Mouse (Mus musculus) hindbrain, embryonic 14.5 days (tissue): ENCODE results near the gene Prnd. TPM values are rescaled to one million over a fixed set of nuclear protein-coding genes. Genes with fewer than 3 reads are reported as not detected.

Source experiments
- ATAC-seq: fragments of 200-750 bp; cut with Nextera tagmentation; 2 replicates; pipeline ENCODE4 v1.8.0; 2017; ENCODE audit warnings: moderate number of reproducible peaks, mild to moderate bottlenecking, moderate TSS enrichment, moderate library complexity; ENCODE audit not compliant: low FRiP score
- DNase-seq: peaks from one replicate; pipeline ENCODE4 v3.0.0-alpha.2; 2015; ENCODE audit warnings: low spot score
- H3K27ac ChIP-seq: fragments of 300-500 bp; sonication (generic); 2 replicates; pipeline ENCODE4 v1.5.1; 2014; ENCODE audit warnings: mild to moderate bottlenecking, moderate library complexity
- H3K27me3 ChIP-seq: fragments of 300-500 bp; sonication (generic); 2 replicates; pipeline ENCODE4 v1.6.1; 2014; ENCODE audit warnings: mild to moderate bottlenecking, low read length, mixed read lengths; ENCODE audit not compliant: control insufficient read depth, insufficient read depth
- H3K36me3 ChIP-seq: fragments of 300-500 bp; sonication (generic); replicated peaks from 2 replicates; pipeline ENCODE4 v1.6.1; 2014; ENCODE audit not compliant: control insufficient read depth, insufficient read depth
- H3K4me1 ChIP-seq: fragments of 300-500 bp; sonication (generic); replicated peaks from 2 replicates; pipeline ENCODE4 v1.6.1; 2014; ENCODE audit warnings: antibody characterized with exemption, low read length, mixed read lengths; ENCODE audit not compliant: control insufficient read depth, insufficient read depth
- H3K4me2 ChIP-seq: fragments of 300-500 bp; sonication (generic); replicated peaks from 2 replicates; pipeline ENCODE4 v1.6.1; 2014; ENCODE audit warnings: mild to moderate bottlenecking, moderate library complexity
- H3K4me3 ChIP-seq: fragments of 300-500 bp; sonication (generic); replicated peaks from 2 replicates; pipeline ENCODE4 v1.5.1; 2014; ENCODE audit warnings: mild to moderate bottlenecking, low read length
- H3K9ac ChIP-seq: fragments of 300-500 bp; sonication (generic); 2 replicates; pipeline ENCODE4 v1.6.1; 2014
- H3K9me3 ChIP-seq: fragments of 300-500 bp; sonication (generic); 2 replicates; pipeline ENCODE4 v1.6.1; 2016; ENCODE audit warnings: low read length; ENCODE audit not compliant: control insufficient read depth
- whole genome bisulfite sequencing: fragments of 180-500 bp; shearing (Covaris S2); extraction: QIAGEN DNeasy Blood & Tissue Kit; methylation state at CpG from one replicate; pipeline ENCODE4 v1.1.7; 2014; 5-methylcytosine and 5-hydroxymethylcytosine counted together
- polyA plus RNA-seq: library from polyadenylated mRNA; unstranded; fragments of >200 nt; fragmentation: Nextera tagmentation; extraction: Ambion mirVana; gene quantifications from 2 replicates; pipeline ENCODE4 v1.2.1, GENCODE M21; 2014

Prnd gene
- polyA plus RNA-seq = 11.8 and 15.0 TPM in 2 replicates

GRCm38 (mm10) chr2:131950598-131951095, at the start of gene Prnd:
Gene Prnd (plus strand): TSS chr2:131950861.
- no peak within 1 kb of the TSS for H3K4me3 ChIP-seq
- no peaks in the 10 kb centered on the region for H3K36me3 ChIP-seq
- H3K27ac ChIP-seq = no peak within 1 kb of the TSS
- peaks cover 7% of the 10 kb centered on the region; the same call in 1 of the 2 replicates for H3K4me1 ChIP-seq
- no peak within 1 kb of the TSS for H3K4me2 ChIP-seq
- no peak within 1 kb of the TSS for H3K9ac ChIP-seq
- ATAC-seq (no peak), DNase-seq (no peak)
- WGBS = 18% methylated on average over 11 of the region's 11 CpGs
- peaks cover 28% of the 10 kb centered on the region for H3K27me3 ChIP-seq
- no peaks in the 10 kb centered on the region for H3K9me3 ChIP-seq

- H3K9ac ChIP-seq = no peak overlapping the region
- H3K4me2 ChIP-seq = no peak overlapping the region
- H3K4me1 ChIP-seq = no peaks in the 10 kb centered on the region
- no peaks in the 10 kb centered on the region for H3K9me3 ChIP-seq
- no peak overlapping the region for H3K4me3 ChIP-seq
- ATAC-seq (no peak), DNase-seq (no peak)
- no peaks in the 10 kb centered on the region for H3K36me3 ChIP-seq
- no peaks in the 10 kb centered on the region for H3K27me3 ChIP-seq
- H3K27ac ChIP-seq = no peak overlapping the region
- 76% methylated on average over 2 of the region's 3 CpGs for WGBS
Observed at GRCm38 (mm10) chr2:131902423-131902822, 48.2 kb upstream of the Prnd start.

- Histone ChIP-seq H3K27ac (no peak overlapping the region), H3K9ac (no peak overlapping the region), H3K9me3 (no peaks in the 10 kb centered on the region), H3K4me3 (no peak overlapping the region), H3K27me3 (no peaks in the 10 kb centered on the region), H3K4me2 (no peak overlapping the region), H3K36me3 (no peaks in the 10 kb centered on the region), H3K4me1 (no peaks in the 10 kb centered on the region)
- DNase-seq (no peak), ATAC-seq (no peak)
- 55% methylated on average over 8 of the region's 8 CpGs for WGBS
Observed at GRCm38 (mm10) chr2:131902867-131903266, 47.8 kb upstream of the Prnd start.

GRCm38 (mm10) chr2:131905025-131905424, 45.6 kb upstream of the Prnd start:
- DNase-seq = no peak
- no peak overlapping the region for H3K27ac ChIP-seq
- H3K36me3 ChIP-seq = no peaks in the 10 kb centered on the region
- no peak overlapping the region for H3K4me2 ChIP-seq
- H3K27me3 ChIP-seq = no peaks in the 10 kb centered on the region
- 47% methylated on average over 5 of the region's 5 CpGs for WGBS
- H3K9ac ChIP-seq = no peak overlapping the region
- H3K4me3 ChIP-seq = no peak overlapping the region
- ATAC-seq = no peak
- H3K4me1 ChIP-seq = no peaks in the 10 kb centered on the region
- H3K9me3 ChIP-seq = no peaks in the 10 kb centered on the region

- H3K36me3 ChIP-seq = no peaks in the 10 kb centered on the region
- no peak overlapping the region for H3K27ac ChIP-seq
- no peaks in the 10 kb centered on the region for H3K9me3 ChIP-seq
- H3K4me1 ChIP-seq = peaks cover 5% of the 10 kb centered on the region
- no peak overlapping the region for H3K4me3 ChIP-seq
- H3K4me2 ChIP-seq = no peak overlapping the region
- no peak overlapping the region for H3K9ac ChIP-seq
- no peak for ATAC-seq
- WGBS = 87% methylated on average over 6 of the region's 6 CpGs
- DNase-seq = no peak
- H3K27me3 ChIP-seq = no peaks in the 10 kb centered on the region
Observed at GRCm38 (mm10) chr2:131905776-131906175, 44.9 kb upstream of the Prnd start.

- Histone ChIP-seq H3K9ac (no peak overlapping the region), H3K27me3 (no peaks in the 10 kb centered on the region), H3K4me3 (no peak overlapping the region), H3K9me3 (no peaks in the 10 kb centered on the region), H3K4me1 (peaks cover 10% of the 10 kb centered on the region), H3K27ac (no peak overlapping the region), H3K36me3 (no peaks in the 10 kb centered on the region), H3K4me2 (no peak overlapping the region)
- DNase-seq = no peak
- 91% methylated on average over 3 of the region's 3 CpGs for WGBS
- no peak for ATAC-seq
Observed at GRCm38 (mm10) chr2:131906266-131906665, 44.4 kb upstream of the Prnd start.

- 71% methylated on average over 1 of the region's 1 CpGs for WGBS
- DNase-seq = no peak
- ATAC-seq = no peak
- Histone ChIP-seq H3K4me2 (no peak overlapping the region), H3K27me3 (no peaks in the 10 kb centered on the region), H3K36me3 (no peaks in the 10 kb centered on the region), H3K9ac (no peak overlapping the region), H3K27ac (no peak overlapping the region), H3K9me3 (no peaks in the 10 kb centered on the region), H3K4me3 (no peak overlapping the region), H3K4me1 (peaks cover 15% of the 10 kb centered on the region)
Observed at GRCm38 (mm10) chr2:131906846-131907245, 43.8 kb upstream of the Prnd start.

GRCm38 (mm10) chr2:131907311-131907710, 43.4 kb upstream of the Prnd start:
- 82% methylated on average over 5 of the region's 5 CpGs for WGBS
- DNase-seq (no peak), ATAC-seq (no peak)
- Histone ChIP-seq H3K36me3 (no peaks in the 10 kb centered on the region), H3K4me1 (peaks cover 20% of the 10 kb centered on the region), H3K9me3 (no peaks in the 10 kb centered on the region), H3K9ac (no peak overlapping the region), H3K4me3 (no peak overlapping the region), H3K27me3 (no peaks in the 10 kb centered on the region), H3K4me2 (no peak overlapping the region), H3K27ac (no peak overlapping the region)

- 78% methylated on average over 7 of the region's 7 CpGs for WGBS
- no peaks in the 10 kb centered on the region for H3K27me3 ChIP-seq
- 0 out of 2 replicates have a peak, but pooled peaks cover 6% of the 10 kb centered on the region for H3K36me3 ChIP-seq
- H3K4me2 ChIP-seq = no peak overlapping the region
- H3K4me1 ChIP-seq = peaks cover 28% of the 10 kb centered on the region
- no peak overlapping the region for H3K4me3 ChIP-seq
- no peak overlapping the region for H3K27ac ChIP-seq
- no peaks in the 10 kb centered on the region for H3K9me3 ChIP-seq
- DNase-seq (no peak), ATAC-seq (no peak)
- no peak overlapping the region for H3K9ac ChIP-seq
Observed at GRCm38 (mm10) chr2:131908351-131908861, 42.3 kb upstream of the Prnd start.

GRCm38 (mm10) chr2:131908906-131909305, 41.8 kb upstream of the Prnd start:
- no peak overlapping the region for H3K4me3 ChIP-seq
- peak overlapping the region; percentile 68 for H3K4me2 ChIP-seq
- ATAC-seq (no peak), DNase-seq (no peak)
- H3K4me1 ChIP-seq = peaks cover 28% of the 10 kb centered on the region
- H3K9me3 ChIP-seq = no peaks in the 10 kb centered on the region
- H3K9ac ChIP-seq = no peak overlapping the region
- H3K36me3 ChIP-seq = 0 out of 2 replicates have a peak, but pooled peaks cover 6% of the 10 kb centered on the region
- H3K27ac ChIP-seq = no peak overlapping the region
- 70% methylated on average over 1 of the region's 1 CpGs for WGBS
- no peaks in the 10 kb centered on the region for H3K27me3 ChIP-seq
